ENCODE assay signal across 26 mouse cellular contexts in the genomic region with DNA sequence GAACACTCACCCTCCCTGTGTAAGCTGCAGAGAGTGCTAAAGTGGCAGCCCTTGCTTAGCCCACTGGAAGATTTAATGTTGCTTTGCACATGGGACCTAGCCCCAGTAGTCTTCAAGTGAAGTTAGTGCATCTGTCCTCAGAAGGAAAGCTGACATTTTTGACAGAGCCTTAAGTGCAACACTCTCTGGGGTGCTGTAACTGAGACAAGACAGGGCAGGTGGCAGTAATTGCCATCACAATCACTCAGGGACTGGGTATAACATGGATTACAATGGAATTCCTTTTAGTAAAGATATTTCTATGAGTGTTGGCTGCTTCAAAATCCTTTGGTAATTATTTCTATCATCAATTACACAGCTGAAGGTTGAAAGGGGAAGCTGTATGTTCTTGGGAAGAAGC.
DNase-seq lines count a peak whose midpoint lies in the region; ATAC-seq and TF ChIP-seq lines count a peak whose summit lies in the region.
"Had no signal": no experiment of that assay in that cellular context is flagged by ENCODE, and none has a peak within 500 bp of the region (broad histone marks: within the 10 kb centered on the region; RNA-seq: fewer than 3 reads in every experiment).

No protein-coding gene starts in this region.

- no peak overlapping the region for H3K9ac ChIP-seq in lung, postnatal 0 days (replicated peaks; ENCODE audit: low read depth)
- H3K9ac ChIP-seq: forebrain, embryonic 15.5 days; heart, embryonic 13.5 days; hindbrain, embryonic 14.5 days; liver, embryonic 15.5 days; lung, embryonic 15.5 days; midbrain, embryonic 12.5 days; neural tube, embryonic 13.5 days had no signal

- H3K79me2 ChIP-seq in myocyte (ENCODE audit: control insufficient read depth, insufficient read depth): no peaks in the 10 kb centered on the region

- no peak for ATAC-seq in lung, postnatal 0 days
- ATAC-seq: CD4-positive, CD25-positive, alpha-beta regulatory T cell, adult 4 months; forebrain, embryonic 15.5 days; intestine, postnatal 0 days had no signal

- H3K36me3 ChIP-seq in myocyte (ENCODE audit: control insufficient read depth, insufficient read depth): no peaks in the 10 kb centered on the region
- H3K36me3 ChIP-seq in lung, postnatal 0 days (ENCODE audit: insufficient read depth, low read length): no peaks in the 10 kb centered on the region
- H3K36me3 ChIP-seq: forebrain, embryonic 15.5 days; heart, embryonic 13.5 days; liver, embryonic 15.5 days; lung, embryonic 15.5 days; midbrain, embryonic 12.5 days; neural tube, embryonic 13.5 days had no signal

- TF ChIP-seq CTCF in brain, embryonic 14.5 days (IDR thresholded peaks at IDR 0.05; ENCODE audit: borderline replicate concordance, extremely low read depth, insufficient read depth, insufficient read length): no peak
- TF ChIP-seq CTCF in lung, postnatal 0 days (IDR thresholded peaks at IDR 0.05): no peak

- H3ac ChIP-seq in myocyte (ENCODE audit: control insufficient read depth, insufficient read length): no peak overlapping the region

- TF ChIP-seq EP300 in lung, postnatal 0 days (IDR thresholded peaks at IDR 0.05): no peak

- TF ChIP-seq POLR2A in brain, embryonic 14.5 days (IDR thresholded peaks at IDR 0.05; ENCODE audit: borderline replicate concordance, extremely low read depth, insufficient read depth, insufficient read length, poor library complexity, severe bottlenecking): no peak
- no peak for TF ChIP-seq POLR2A in myocyte (IDR thresholded peaks at IDR 0.05; ENCODE audit: insufficient read length, low read depth)

- no peaks in the 10 kb centered on the region for H3K27me3 ChIP-seq in myocyte (ENCODE audit: control insufficient read depth, insufficient read depth, insufficient read length)
- no peaks in the 10 kb centered on the region for H3K27me3 ChIP-seq in lung, postnatal 0 days (replicated peaks; ENCODE audit: insufficient read depth, low read length)
- H3K27me3 ChIP-seq: forebrain, embryonic 15.5 days; heart, embryonic 13.5 days; liver, embryonic 15.5 days; lung, embryonic 15.5 days; midbrain, embryonic 12.5 days; neural tube, embryonic 13.5 days had no signal

- H3K4me3 ChIP-seq in myocyte: no peak overlapping the region
- H3K4me3 ChIP-seq in lung, postnatal 0 days (ENCODE audit: low read depth, low read length): no peak overlapping the region
- H3K4me3 ChIP-seq: forebrain, embryonic 15.5 days; heart, embryonic 13.5 days; liver, embryonic 15.5 days; lung, embryonic 15.5 days; midbrain, embryonic 12.5 days; neural tube, embryonic 13.5 days had no signal

- no peak overlapping the region for H3K4me2 ChIP-seq in myocyte (ENCODE audit: low read depth)
- H3K4me2 ChIP-seq in lung, postnatal 0 days (replicated peaks; ENCODE audit: low read depth, low read length): no peak overlapping the region
- H3K4me2 ChIP-seq: forebrain, embryonic 15.5 days; heart, embryonic 13.5 days; hindbrain, embryonic 14.5 days; liver, embryonic 15.5 days; lung, embryonic 15.5 days; midbrain, embryonic 12.5 days; neural tube, embryonic 13.5 days had no signal

- no peaks in the 10 kb centered on the region for H3K4me1 ChIP-seq in lung, postnatal 0 days (ENCODE audit: insufficient read depth, low read depth, low read length)
- H3K4me1 ChIP-seq: forebrain, embryonic 15.5 days; heart, embryonic 13.5 days; liver, embryonic 15.5 days; lung, embryonic 15.5 days; midbrain, embryonic 12.5 days; neural tube, embryonic 13.5 days had no signal

- peak; percentile 10 for DNase-seq in embryo, embryonic 11 days
- DNase-seq in embryo, embryonic 10 days (ENCODE audit: low spot score): no peak
- peak; percentile 29 for DNase-seq in brain, embryonic 14.5 days (ENCODE audit: low read depth)
- peak; percentile 19 for DNase-seq in forelimb bud, embryonic 11.5 days (ENCODE audit: low read depth, low spot score)
- no peak for DNase-seq in lung, postnatal 0 days (ENCODE audit: low spot score)
- DNase-seq in adipocyte (ENCODE audit: low spot score): no peak
- DNase-seq: adrenal gland, postnatal 25 days; cerebellum, adult 18-20 months; cerebellum, postnatal 10 days; heart, postnatal 10 days; kidney, adult 9 months; kidney, postnatal 10 days; lung, postnatal 36 days; right cerebral cortex, adult 18-20 months; spleen, adult 18-20 months; thymus, postnatal 14 days had no signal

- H3K9me3 ChIP-seq in lung, postnatal 0 days (ENCODE audit: low read length): no peaks in the 10 kb centered on the region
- H3K9me3 ChIP-seq: forebrain, embryonic 15.5 days; heart, embryonic 13.5 days; liver, embryonic 15.5 days; lung, embryonic 15.5 days; midbrain, embryonic 12.5 days; neural tube, embryonic 13.5 days had no signal

- H3K27ac ChIP-seq in lung, postnatal 0 days (ENCODE audit: low read length): no peak overlapping the region
- H3K27ac ChIP-seq: forebrain, embryonic 15.5 days; heart, embryonic 13.5 days; hindbrain, embryonic 14.5 days; liver, embryonic 15.5 days; lung, embryonic 15.5 days; midbrain, embryonic 12.5 days; neural tube, embryonic 13.5 days had no signal

TF ChIP-seq in myocyte, 11 proteins besides CTCF, POLR2A, EP300 and RAD21:
- TF ChIP-seq MYOD1 (IDR thresholded peaks at IDR 0.05; ENCODE audit: control insufficient read depth in 1 of 3, insufficient read length in 2 of 3, low read depth in 2 of 3) (peak in 2 of 3 experiments; percentile 52 to 65), TCF3 (IDR thresholded peaks at IDR 0.05; ENCODE audit: insufficient read length, low read depth) (no peak)

Comparison
In these comparisons a context has a peak if more than half of its experiments do, and no peak if none do; other contexts are left out.
1. DNase-seq: peak in embryo, embryonic 11 days (single experiment), brain, embryonic 14.5 days (single experiment) and forelimb bud, embryonic 11.5 days (single experiment); none in embryo, embryonic 10 days (single experiment), lung, postnatal 0 days (single experiment) and adipocyte (single experiment).